ENCODE assay signal across 9 mouse cellular contexts in the genomic region with DNA sequence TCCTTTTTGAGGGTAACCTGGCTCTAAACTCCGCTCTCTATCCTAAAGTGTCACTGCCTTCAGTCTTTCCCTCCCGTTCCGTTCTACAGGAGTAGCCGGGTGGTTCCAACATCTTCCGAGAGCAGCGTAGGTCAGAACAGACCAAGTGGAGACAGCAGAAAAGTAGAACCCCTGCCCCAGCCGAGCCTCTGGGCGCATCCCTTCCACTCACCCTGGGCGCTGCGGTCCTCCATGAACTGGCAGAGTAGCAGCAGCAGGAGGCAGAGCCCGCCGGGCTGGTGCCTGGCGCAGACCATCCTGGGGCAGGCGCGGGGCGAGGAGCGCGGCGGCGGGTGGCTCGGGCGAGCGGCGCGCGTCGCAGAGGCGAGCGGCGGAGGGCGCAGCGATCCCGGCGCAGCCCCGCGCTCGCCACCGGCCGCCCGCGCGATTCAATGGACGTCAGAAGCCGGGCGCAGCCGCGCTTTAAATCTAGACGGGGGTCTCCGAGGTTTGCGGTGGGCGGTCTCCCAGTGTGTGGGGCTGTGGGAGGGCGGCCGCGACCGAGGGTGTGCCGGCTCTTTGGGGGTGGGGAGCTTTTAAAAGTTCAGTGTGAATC. TPM values are rescaled to one million over a fixed set of nuclear protein-coding genes. Genes with fewer than 3 reads are reported as not detected.
A peak's percentile ranks its signal among the peaks of the same experiment; 100 is the strongest.
DNase-seq lines count a peak whose midpoint lies in the region; ATAC-seq and TF ChIP-seq lines count a peak whose summit lies in the region.
"Had no signal": no experiment of that assay in that cellular context is flagged by ENCODE, and none has a peak within 500 bp of the region (broad histone marks: within the 10 kb centered on the region; RNA-seq: fewer than 3 reads in every experiment).

No protein-coding gene starts in this region.

- ATAC-seq in forebrain, postnatal 0 days: peak; percentile 65
- ATAC-seq in hindbrain, embryonic 15.5 days (ENCODE audit: low FRiP score, low read depth): peak; percentile 62
- ATAC-seq in liver, embryonic 14.5 days (ENCODE audit: insufficient read depth): peak; percentile 15; the same call in 1 of the 2 replicates
- peak; percentile 77 for ATAC-seq in neural tube, embryonic 13.5 days (ENCODE audit: low read depth)

- H3K4me2 ChIP-seq in forebrain, postnatal 0 days (ENCODE audit: low read depth): peak overlapping the region; percentile 98
- H3K4me2 ChIP-seq in hindbrain, embryonic 15.5 days: peak overlapping the region; percentile 100
- H3K4me2 ChIP-seq in liver, embryonic 14.5 days (ENCODE audit: low read depth): peak overlapping the region; percentile 54
- peak overlapping the region; percentile 96 for H3K4me2 ChIP-seq in neural tube, embryonic 13.5 days

- H3K36me3 ChIP-seq in forebrain, postnatal 0 days (ENCODE audit: insufficient read depth): no peaks in the 10 kb centered on the region
- no peaks in the 10 kb centered on the region for H3K36me3 ChIP-seq in hindbrain, embryonic 15.5 days
- no peaks in the 10 kb centered on the region for H3K36me3 ChIP-seq in liver, embryonic 14.5 days (replicated peaks; ENCODE audit: control insufficient read depth, insufficient read depth, low read depth)
- no peaks in the 10 kb centered on the region for H3K36me3 ChIP-seq in neural tube, embryonic 13.5 days
- H3K36me3 ChIP-seq: G1E had no signal

- H3K9me3 ChIP-seq in forebrain, postnatal 0 days (ENCODE audit: low read length): no peaks in the 10 kb centered on the region
- no peaks in the 10 kb centered on the region for H3K9me3 ChIP-seq in hindbrain, embryonic 15.5 days
- no peaks in the 10 kb centered on the region for H3K9me3 ChIP-seq in liver, embryonic 14.5 days (ENCODE audit: control insufficient read depth, low read length)
- no peaks in the 10 kb centered on the region for H3K9me3 ChIP-seq in neural tube, embryonic 13.5 days

- no peak for TF ChIP-seq EP300 in liver, embryonic 14.5 days (IDR thresholded peaks at IDR 0.05; ENCODE audit: low read depth)

- TF ChIP-seq CTCF in forebrain, postnatal 0 days (IDR thresholded peaks at IDR 0.05; ENCODE audit: low read depth): 0 out of 2 replicates have a peak, but pooled peaks have one; percentile 2
- no peak for TF ChIP-seq CTCF in liver, embryonic 14.5 days (IDR thresholded peaks at IDR 0.05; ENCODE audit: low read depth)

- no peaks in the 10 kb centered on the region for H3K4me1 ChIP-seq in forebrain, postnatal 0 days (ENCODE audit: insufficient read depth)
- H3K4me1 ChIP-seq in hindbrain, embryonic 15.5 days (replicated peaks): peaks cover 43% of the 10 kb centered on the region
- no peaks in the 10 kb centered on the region for H3K4me1 ChIP-seq in liver, embryonic 14.5 days (replicated peaks; ENCODE audit: control insufficient read depth in 2 of 2, insufficient read depth in 2 of 2, low read length in 1 of 2)
- peaks cover 45% of the 10 kb centered on the region for H3K4me1 ChIP-seq in neural tube, embryonic 13.5 days (replicated peaks)

- peak overlapping the region; percentile 59 for H3K4me3 ChIP-seq in forebrain, postnatal 0 days (ENCODE audit: low read depth, low read length)
- peak overlapping the region; percentile 57 for H3K4me3 ChIP-seq in hindbrain, embryonic 15.5 days
- peak overlapping the region; percentile 40 to 46 for H3K4me3 ChIP-seq in liver, embryonic 14.5 days (ENCODE audit: insufficient read depth in 1 of 2, low read depth in 2 of 2, low read length in 2 of 2)
- H3K4me3 ChIP-seq in neural tube, embryonic 13.5 days: peak overlapping the region; percentile 57

- H3K27me3 ChIP-seq in forebrain, postnatal 0 days (ENCODE audit: insufficient read depth, low read length): peaks cover 40% of the 10 kb centered on the region
- peaks cover 26% of the 10 kb centered on the region for H3K27me3 ChIP-seq in hindbrain, embryonic 15.5 days
- H3K27me3 ChIP-seq in liver, embryonic 14.5 days (ENCODE audit: control insufficient read depth, insufficient read depth, low read length): peaks cover 68% of the 10 kb centered on the region
- H3K27me3 ChIP-seq in neural tube, embryonic 13.5 days: peaks cover 61% of the 10 kb centered on the region

- peak; percentile 53 to 57 for DNase-seq in cerebellum, postnatal 10 days
- DNase-seq in cerebellum, postnatal 4 days (ENCODE audit: low spot score in 2 of 2): no peak
- peak; percentile 62 to 69 for DNase-seq in adrenal gland, postnatal 36 days
- peak; percentile 42 for DNase-seq in forebrain, postnatal 0 days
- no peak for DNase-seq in liver, embryonic 14.5 days (ENCODE audit: low read depth in 3 of 3, low spot score in 3 of 3)
- DNase-seq in thymus, postnatal 4 days: peak; percentile 71

- no peak overlapping the region for H3K27ac ChIP-seq in forebrain, postnatal 0 days (ENCODE audit: low read depth, low read length)
- no peak overlapping the region for H3K27ac ChIP-seq in hindbrain, embryonic 15.5 days (replicated peaks)
- no peak overlapping the region for H3K27ac ChIP-seq in liver, embryonic 14.5 days
- H3K27ac ChIP-seq in neural tube, embryonic 13.5 days (replicated peaks): peak overlapping the region; percentile 43

- H3K9ac ChIP-seq in forebrain, postnatal 0 days: peak overlapping the region; percentile 39
- peak overlapping the region; percentile 34 for H3K9ac ChIP-seq in hindbrain, embryonic 15.5 days
- H3K9ac ChIP-seq in liver, embryonic 14.5 days (replicated peaks): no peak overlapping the region
- peak overlapping the region; percentile 68 for H3K9ac ChIP-seq in neural tube, embryonic 13.5 days

- WGBS in forebrain, postnatal 0 days: under 1% methylated on average over 53 of the region's 56 CpGs
- WGBS in hindbrain, embryonic 15.5 days: under 1% methylated on average over 56 of the region's 56 CpGs
- WGBS in liver, embryonic 14.5 days (ENCODE audit: insufficient replicate concordance): under 1% methylated on average over 54 of the region's 56 CpGs
- WGBS in neural tube, embryonic 13.5 days: under 1% methylated on average over 52 of the region's 56 CpGs

RNA-seq across cellular contexts. Expression of a gene that starts 0.4 kb away (rescaled TPM):
- total RNA-seq in adrenal gland, postnatal 36 days (2021): 10 to 100 TPM; 11.5 to 16.5 TPM
- total RNA-seq in forebrain, postnatal 0 days (2014; rRNA removed): 7.7 and 12.1 TPM in 2 replicates
- 12.2 and 12.4 TPM in 2 replicates for polyA plus RNA-seq in forebrain, postnatal 0 days (2015; fragmentation: Nextera tagmentation; extraction: Ambion mirVana)
- polyA plus RNA-seq in hindbrain, embryonic 15.5 days (2015; fragmentation: Nextera tagmentation; extraction: Ambion mirVana): 6.0 and 6.1 TPM in 2 replicates
- 1.5 and 2.8 TPM in 2 replicates for polyA plus RNA-seq in liver, embryonic 14.5 days (2012; rRNA removed)
- polyA plus RNA-seq in liver, embryonic 14.5 days (2014; fragmentation: Nextera tagmentation; extraction: Ambion mirVana): 3.8 and 4.3 TPM in 2 replicates
- 9.6 and 12.1 TPM in 2 replicates for polyA plus RNA-seq in neural tube, embryonic 13.5 days (2015; fragmentation: Nextera tagmentation; extraction: Ambion mirVana)
- polyA plus RNA-seq: G1E had no signal

Comparison
In these comparisons a context has a peak if more than half of its experiments do, and no peak if none do; other contexts are left out.
1. DNase-seq: peak in cerebellum, postnatal 10 days (2 of 2), adrenal gland, postnatal 36 days (2 of 2), forebrain, postnatal 0 days (single experiment) and thymus, postnatal 4 days (single experiment); none in cerebellum, postnatal 4 days (0 of 2) and liver, embryonic 14.5 days (0 of 3).
2. ATAC-seq: peak in every context shown above with its lines; median percentile 77 in neural tube, embryonic 13.5 days; 65 in forebrain, postnatal 0 days; 62 in hindbrain, embryonic 15.5 days; 15 in liver, embryonic 14.5 days.
3. Peak in every context shown above with its lines, with median percentiles within 50 percentile points of each other: H3K4me2 ChIP-seq and H3K4me3 ChIP-seq.